Mouse (Mus musculus) frontal cortex, adult (tissue): ENCODE results near the gene Prkca.

Source experiments
- ATAC-seq: cut with Nextera tagmentation; 2 replicates; pipeline ENCODE4 v1.9.2; 2017; ENCODE audit warnings: mild to moderate bottlenecking, moderate library complexity, mixed read lengths; ENCODE audit not compliant: low TSS enrichment

The Prkca gene

DNA sequence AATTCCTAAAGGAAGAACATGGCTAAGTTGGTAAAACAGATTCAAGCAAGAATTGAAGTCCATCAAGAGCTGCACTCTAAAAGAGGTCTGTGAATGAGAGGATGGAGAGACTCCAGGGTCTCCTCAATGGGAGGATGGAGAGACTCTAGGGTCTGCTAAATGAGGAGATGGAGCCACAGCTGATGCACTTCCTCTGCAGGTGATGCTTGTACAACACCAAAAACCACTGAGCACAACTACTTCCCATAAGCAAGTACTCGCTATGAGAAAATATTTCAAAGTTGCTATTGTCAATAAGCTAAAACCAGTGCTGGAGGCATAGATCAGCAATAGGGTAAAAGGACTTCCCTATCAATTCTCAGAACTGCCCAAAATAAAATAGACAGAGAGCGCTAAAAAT lies 137.1 kb downstream of the Prkca start:
- ATAC-seq, result no peak

DNA sequence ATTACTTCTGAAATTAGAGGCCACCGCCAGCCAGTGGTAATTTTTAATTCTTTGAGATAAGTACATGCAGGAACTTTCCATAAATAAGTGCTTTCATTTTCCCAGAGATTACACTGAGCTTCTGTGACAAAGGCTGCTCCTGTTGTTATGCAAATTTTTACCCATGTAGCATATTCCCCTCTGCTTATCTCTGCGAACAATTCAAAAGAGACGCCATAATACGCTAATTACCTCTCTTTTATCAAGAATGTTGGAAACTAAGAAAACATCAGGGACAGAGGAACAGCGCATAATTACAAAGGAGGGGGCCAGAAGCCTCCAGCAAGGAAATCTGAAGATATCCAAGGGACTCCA lies 138.9 kb downstream of the Prkca start:
- no peak for ATAC-seq

DNA sequence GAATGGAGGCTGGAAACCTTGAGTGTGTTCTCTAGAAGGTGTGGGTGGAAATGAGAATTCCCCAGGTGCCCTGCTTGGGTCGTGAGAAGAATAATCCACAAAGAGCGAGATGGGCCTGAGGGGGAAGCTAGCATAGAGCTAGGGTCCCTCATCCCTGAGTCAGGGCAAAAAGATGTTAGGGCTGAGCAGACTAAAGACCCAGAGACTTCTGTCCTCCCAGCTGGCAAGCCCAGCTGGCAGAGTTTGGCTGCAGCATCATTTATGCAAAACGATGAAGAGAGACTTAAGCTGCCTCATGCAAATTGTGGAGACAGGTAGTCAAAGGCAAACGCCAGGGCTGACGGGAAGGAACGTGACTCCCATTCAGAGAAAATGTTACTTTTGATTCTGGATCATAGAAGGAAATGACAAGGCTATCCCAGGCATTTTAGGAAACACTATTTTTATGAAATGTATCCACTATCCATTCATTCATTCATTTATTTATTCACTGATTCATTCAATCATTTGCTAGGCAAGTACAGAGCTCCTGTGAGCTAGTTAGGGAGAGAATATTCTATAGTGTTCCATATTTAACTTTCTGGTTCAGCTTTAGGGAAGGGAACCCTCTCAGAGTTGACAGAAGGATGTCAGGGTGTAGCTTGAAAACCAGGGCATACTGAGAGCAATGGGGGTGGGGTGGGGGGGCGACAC lies 139.4 kb downstream of the Prkca start:
- ATAC-seq, result peak; percentile 67

DNA sequence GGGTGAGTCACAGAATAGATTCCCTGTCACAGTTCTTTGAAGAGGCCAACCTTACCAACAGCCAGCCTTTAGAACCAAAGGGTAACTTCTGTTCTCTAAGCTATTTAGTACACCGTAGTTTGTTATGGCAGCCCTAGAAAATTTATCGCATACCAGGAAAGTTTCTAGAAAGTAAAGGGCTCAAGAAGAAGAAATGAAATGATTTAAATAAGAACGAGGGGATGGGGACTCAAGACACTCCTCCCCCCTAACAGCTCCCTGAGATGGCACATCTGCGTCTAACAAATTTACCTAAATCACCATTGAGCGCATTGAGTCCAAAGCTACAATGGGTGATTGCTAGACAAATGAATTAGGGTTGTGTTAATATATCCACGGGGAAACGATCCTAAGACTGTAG lies 140.9 kb downstream of the Prkca start:
- no peak for ATAC-seq

DNA sequence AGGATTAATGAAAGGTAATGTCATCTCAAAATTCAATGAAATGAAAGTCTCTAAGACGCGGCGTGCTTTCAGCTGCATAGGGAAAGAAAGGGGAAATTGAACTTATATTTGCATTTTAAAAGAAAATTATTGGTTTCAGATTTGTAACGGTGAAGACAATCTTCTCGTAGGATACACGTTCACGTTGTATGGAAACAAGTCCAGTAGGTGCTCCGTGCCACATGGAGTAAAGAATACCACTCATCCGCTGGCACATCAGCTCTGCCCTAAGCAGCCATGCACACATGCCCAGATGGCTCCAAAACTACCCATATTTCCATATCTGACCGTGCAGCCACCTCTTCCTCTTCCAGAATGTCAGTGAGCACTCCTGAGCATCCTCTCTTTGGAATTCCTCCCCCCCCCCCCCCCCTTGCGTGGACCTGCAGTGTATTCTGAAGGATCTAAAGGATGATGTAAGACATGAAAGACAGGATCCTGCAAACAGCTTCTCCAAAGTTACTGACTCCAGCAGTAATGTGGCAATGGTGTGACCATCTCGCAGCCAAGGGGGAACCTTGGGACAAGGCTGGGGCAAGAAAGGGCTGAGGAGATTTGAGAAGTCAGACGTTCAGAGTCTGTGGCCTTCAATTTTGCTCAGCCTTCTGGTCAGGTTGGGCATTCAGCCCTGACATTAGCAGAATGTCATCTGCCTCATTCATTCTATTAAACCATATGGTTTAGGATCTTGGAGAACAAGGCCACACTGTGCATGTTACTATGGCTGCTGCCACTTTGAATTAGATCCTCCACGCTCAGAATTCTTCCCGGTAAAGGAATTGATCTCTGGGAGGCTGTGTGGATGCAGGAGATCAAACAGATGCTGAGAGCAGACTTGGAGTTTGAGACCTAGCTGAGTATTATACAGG lies 142.8 kb downstream of the Prkca start:
- no peak for ATAC-seq

DNA sequence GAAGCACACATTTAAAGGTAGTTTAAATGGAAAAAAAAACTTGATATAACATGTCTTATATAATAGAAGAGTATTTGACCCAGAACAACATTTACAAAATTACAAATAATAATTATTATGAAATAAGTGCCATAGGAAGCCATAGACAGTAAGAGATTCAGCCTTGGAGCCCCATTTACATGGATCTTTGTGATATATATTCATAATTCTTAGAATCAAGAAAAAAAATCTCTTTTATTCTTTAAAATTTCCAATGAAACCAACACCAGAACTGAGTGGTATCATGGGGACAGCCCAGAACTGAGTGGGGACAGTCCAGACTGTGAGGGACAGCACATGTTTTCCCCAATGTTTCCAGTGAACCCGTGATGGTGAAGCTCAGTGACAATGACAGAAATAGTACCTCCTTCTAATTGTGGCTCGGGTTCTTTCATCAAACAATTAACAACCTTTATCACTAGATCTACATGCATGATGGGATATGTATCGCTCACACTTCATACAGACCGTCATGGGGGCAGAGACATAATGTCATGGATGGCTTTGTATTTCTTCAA lies 144.2 kb downstream of the Prkca start:
- ATAC-seq, result no peak

DNA sequence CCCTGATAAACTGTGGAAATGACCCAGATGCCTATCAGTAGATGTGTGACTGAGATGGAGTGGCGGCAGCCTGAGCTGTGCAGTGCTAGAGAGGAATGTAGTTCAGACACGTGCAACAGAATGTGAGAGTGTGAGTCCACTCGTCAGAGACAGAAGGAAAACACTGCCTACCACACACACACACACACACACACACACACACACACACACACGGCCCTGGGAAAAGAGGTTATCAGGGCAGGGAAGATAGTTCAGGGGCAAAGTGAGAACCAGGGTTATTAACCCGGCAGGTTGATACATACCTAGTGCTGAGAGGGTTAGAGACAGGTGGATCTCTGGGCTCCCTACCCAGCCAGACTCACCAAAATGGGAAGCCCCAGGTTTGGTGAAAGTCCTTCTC lies 145.1 kb downstream of the Prkca start:
- no peak for ATAC-seq

DNA sequence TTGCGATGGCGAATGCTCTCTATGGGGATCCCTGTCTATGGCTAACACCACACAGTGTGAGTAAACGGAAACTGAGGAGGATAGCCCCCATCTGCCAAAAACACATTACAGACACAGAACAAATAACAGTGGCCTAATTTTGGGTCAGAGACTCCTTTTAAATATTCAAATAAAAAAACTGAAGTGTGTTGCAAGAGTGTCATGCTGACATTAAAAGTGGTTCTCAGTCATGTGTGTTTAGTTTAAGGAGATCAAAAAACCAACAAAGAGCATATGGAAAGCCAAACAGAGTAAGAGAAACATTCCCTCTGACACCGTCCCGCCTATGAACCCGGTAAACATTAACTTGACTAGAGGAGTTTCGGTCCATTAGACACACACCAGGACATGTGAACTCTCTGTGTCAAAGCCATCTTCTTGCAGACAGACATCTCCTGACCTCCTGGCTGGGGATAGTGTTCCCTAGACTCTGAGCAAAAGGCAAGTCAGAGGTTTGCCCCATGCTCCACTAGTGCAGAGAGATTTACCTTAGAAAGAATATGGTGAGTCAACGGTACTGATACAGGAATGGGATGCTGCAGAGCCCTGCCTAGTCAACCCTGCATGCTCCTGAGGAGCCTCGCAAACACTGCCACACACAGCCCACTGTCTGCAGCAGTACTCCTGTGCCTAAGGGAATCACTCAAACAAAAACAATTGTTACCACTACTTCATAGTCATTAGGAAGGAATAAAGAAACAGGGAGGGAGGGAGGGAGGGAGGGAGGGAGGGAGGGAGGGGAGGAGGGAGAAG lies 146.1 kb downstream of the Prkca start:
- no peak for ATAC-seq

DNA sequence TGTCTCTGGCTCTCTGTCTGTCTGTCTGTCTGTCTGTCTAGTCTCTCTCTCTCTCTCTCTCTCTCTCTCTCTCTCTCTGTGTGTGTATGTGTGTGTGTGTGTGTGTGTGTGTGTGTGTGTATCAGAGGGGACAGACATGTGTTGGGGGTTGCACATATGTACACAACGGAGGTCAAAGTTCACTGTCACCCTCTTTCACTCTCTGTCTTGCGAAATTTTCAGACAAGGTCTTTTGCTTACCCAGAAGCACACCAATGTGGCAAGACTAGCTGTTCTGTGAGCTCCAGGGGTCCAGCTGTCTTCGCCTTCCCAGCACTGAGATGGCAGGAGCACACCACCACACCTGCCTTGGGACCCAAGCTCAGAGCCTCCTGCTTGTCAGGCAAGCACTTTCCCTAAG lies 146.9 kb downstream of the Prkca start:
- no peak for ATAC-seq

DNA sequence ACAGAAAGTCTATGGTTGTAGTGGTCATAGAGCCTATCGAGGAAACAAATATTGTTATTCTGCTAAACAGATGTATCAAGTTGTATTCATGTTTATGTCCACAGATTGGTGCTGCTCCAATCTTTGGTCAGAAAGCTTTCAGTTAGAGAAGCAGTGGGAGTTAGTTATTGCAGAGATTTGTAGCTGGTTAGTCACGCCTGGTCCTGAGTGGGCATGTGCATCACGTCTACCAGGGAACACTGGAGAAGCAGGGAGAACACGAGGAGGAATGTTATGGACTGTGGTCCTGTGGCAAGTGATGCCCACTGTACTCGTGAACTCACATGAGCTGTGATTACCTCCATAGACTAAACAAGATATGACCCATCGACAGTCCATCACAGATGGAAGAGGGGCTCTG lies 153.4 kb downstream of the Prkca start:
- no peak for ATAC-seq

DNA sequence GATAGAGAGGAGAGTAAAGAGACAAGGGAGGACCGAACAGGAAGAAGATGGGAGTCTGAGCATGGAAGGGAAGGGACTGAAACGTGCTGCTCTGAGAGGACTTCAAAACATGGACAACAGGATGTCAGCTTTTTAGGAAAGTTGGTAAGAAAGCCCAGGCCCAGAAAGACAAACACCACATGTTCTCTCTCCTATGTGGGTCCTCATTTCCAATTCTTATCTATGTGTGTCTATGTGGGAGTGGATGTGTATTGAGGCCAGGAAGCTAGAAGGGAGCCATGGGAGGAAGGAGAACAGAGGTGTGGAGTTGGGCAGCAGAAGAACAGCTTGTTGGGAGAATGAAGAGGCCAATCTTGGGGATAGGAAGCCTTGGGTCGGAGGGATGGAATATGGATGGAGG lies 154.4 kb downstream of the Prkca start:
- ATAC-seq, result peak; percentile 60

DNA sequence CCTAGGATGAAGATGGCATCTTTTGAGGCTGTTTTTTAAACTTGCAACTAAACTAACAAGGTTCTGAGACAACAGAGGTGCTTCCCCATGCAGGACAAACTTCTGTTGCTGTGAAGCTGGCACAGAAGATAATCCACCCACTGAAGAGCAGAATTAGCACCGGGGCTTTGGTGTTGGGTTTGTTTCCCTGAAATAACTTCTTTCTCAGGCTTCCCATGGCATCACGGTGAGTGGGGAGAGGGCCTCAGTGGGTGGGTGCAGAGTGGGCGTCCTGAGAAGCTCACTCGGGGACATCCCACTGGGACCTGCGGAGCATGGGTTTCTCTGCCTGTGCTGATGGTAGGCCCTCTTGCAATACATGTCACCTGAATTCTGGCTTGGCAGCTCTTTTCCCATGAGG lies 161.3 kb downstream of the Prkca start:
- ATAC-seq, result peak; percentile 64

DNA sequence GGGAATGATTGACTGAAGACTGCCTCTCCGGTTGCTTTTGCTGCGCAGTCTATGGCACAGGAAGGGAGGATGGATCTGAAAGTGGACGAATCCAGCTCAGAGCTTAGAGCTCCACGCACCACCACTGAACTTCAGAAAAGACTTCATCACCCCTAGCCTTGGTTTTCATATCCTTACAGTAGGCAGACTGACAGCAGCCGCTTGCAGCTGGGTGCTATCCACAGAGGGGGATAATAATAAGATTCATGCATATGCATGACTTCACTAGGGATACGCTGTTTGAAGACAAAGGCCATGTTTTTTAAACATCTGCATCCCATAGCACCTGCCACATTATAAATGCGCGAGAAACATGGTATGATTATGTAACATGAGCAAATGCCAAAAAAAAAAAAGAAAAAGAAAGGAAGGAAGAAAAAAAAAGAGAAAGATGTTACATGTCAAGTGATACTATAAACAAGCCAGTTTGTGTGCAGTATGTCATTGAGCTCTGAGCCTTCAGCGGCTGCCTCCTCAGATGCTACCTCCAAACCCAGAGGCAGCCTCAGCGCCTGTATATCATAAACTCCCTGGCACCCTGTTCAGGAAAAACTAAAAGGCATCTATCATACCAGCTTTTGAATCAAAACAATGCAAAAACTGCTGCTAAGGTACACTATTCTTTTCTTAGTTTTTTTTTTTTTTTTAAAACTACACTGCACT lies 162.6 kb downstream of the Prkca start:
- peak; percentile 24 for ATAC-seq

DNA sequence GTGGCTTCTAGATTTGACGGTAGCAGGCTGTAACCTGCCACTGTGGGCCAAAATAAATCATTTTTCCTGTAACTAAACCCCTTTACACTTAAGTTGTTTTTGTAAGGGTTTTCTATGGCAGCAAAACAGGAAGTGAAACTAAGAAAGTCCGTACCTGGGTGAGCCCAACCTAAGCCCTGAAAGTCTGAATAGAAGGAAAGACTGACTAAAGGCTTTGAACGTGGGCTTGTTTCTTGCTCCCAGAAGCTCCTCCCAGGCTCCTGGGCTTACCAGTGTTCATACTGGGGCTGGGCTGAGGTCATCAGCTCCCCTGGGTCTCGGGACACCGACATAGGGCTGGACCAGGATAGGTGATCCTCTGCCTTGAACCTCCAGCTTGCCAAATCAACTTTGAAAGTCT lies 164.9 kb downstream of the Prkca start:
- ATAC-seq, result no peak

DNA sequence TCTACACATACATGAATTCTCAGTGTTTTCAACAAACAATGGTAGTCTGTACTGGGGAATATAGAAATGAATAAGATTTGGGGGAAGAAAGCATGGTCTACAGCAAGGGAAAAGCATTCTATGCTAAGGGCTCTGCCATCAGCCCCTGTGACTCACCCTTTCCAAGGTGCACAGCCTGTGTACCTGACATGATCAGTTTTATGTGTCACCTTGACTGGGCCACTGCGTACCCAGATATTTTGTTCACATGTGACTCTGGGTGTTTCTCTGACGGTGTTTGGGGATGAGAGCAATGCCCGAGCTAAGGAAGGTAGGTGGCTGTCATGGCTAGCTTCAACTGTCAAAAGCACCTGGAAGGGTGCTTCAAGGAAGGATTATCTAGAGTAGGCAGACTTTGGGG lies 165.5 kb downstream of the Prkca start:
- ATAC-seq, result no peak

DNA sequence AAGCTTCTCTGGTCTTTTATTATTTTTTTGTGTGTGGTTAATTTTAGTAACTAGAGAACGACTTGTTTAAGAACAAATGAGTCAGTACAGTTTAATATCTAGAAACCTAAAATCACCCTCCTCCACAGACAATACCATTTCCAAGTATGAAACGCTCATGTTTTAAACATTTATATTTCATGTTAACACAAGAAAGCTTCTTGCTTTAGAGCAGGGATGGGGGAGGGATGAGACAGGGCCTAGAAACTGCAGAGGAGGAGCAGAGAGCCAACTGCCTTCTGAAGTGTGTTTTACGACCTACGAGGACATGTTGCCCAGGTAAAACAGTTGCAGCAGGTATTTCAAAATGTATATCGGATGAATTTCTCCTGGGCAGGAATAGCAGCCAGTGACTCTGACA lies 167.0 kb downstream of the Prkca start:
- peak; percentile 31 for ATAC-seq

DNA sequence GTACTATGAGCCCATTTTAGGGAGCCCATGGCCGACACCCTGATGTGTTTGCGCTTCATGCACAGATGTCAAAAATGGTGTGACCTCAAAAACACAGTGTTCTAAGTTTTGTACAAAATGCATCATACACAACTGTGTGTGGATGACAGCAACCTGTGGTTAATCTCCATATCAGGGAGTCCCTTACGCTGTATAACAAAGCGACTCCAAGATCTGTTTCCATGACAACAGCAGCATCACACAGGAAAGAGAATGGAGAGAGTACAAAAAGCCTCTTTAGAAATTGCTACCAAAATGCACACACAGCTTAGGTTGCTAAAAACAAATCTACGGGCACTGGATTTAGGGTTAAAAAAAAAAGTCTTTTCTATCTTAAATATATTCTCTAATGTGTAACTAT lies 171.8 kb downstream of the Prkca start:
- peak; percentile 72 for ATAC-seq

DNA sequence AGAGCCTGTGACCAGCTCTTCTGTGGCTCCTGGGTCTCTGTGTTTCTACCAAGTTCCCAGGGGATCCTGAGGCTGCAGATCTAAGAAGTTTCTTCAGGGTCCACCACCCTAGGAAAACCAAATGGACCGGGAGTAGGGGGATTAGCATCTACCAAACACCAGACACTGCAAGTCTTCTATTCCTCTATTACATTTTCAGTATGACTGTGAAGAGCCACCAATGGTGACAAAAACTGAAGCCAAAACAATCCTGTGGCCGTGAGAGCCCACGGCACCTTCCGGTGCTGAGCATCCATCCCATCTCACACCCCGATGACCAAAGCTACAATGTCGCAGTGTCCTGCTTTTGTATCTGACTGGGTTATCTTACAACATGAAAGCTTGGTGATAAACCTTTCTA lies 172.5 kb downstream of the Prkca start:
- no peak for ATAC-seq

DNA sequence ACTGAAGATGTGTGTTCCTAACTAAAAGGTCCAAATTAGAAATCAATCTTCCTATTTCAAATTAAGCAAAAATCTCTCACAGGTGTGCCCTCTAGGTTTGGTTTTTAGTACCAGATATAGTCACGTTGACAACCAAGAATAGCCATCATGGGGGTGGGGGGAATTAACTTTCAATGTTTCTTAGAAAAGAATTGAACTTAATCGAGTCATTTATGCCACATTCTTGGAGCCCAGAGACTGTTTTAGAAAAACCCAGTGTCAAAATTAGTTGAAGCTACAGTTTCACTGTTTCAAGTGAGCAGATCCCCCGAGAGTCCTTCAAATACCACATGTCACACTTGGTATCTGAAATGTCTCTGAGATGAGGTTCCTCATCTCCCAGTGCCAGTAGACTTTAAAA lies 173.6 kb downstream of the Prkca start:
- ATAC-seq, result no peak

DNA sequence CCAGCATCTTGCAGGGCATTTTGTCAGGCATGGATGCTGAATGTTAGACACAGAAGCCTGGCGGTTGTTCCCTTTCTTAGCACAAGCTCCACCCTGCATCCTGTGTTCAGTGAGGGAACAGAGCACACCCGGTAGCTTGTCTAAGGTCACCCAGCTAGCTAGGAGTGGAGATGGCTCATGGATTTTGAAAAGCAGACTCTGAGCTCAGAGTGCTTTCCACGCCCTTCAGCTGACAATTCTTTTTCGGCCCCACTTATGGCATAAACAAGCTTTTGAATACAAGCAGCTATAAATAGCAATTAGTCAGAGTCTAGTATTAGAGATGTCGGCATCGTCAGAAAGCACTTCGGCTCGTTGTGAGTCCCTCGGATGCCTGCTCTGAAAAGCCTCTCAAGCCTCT lies 178.0 kb downstream of the Prkca start:
- peak; percentile 51 for ATAC-seq

DNA sequence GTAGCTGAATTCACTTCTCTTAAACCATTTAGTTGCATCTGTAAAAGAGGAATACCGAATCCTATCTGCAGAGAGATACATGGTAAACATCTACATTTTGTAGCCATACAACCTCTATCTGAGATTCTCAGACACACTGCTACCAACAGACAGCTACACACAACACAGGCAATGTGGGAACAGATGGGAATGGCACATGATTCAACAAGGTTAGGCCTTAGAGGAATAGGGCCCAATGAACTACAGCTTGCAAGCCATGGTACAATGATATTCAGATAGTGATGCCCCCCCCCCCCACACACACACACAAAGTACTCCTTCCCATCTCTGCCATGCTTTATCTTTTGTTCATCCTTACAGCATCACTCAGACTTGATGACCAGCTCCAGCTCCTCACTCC lies 181.1 kb downstream of the Prkca start:
- ATAC-seq, result no peak

DNA sequence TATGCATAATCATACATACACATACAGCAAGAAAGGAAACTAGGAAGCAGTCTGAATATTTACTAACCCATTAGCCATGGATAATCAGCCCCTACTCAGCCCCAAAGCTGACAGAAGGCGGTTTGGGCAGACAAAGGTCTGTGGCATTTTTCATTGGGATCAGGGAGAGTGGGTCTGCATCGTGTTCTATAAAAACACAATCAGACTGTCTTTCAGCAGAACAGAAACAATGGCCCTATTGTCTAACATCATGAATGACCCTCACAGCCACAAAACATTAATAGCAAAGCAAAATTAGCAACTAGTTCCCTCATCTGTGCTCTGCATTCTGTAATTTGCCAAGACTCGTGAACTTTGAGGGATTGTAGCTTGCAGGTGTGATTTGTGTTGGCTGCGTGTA lies 181.6 kb downstream of the Prkca start:
- no peak for ATAC-seq
